Mouse (Mus musculus) cerebellum, adult 18-20 months (tissue): ENCODE results near the gene Srrd.

Experiments
- DNase-seq, 2 experiments: peaks; one replicate each; pipeline ENCODE4 v3.0.0; 2021

Srrd gene

DNA sequence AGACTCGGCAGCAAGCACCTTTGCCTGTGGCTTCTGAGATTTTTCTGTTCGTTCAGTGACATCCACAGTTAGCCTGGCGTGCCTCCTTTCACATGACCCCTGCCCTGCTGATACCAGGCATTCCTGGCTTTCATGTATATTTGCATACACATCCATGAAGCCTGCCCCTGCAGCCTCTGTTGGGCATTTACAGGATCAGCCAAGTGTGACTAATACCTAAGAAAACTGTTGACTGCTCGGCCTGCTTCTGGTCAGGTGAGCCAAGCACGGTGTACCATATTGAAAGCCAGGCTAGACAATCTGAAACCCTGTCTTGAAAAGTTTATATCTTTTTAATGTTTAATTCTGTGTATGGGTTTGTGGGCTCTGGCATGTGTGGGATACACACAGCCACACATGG, 26.4 kb downstream of the Srrd start:
- DNase-seq: no peak

DNA sequence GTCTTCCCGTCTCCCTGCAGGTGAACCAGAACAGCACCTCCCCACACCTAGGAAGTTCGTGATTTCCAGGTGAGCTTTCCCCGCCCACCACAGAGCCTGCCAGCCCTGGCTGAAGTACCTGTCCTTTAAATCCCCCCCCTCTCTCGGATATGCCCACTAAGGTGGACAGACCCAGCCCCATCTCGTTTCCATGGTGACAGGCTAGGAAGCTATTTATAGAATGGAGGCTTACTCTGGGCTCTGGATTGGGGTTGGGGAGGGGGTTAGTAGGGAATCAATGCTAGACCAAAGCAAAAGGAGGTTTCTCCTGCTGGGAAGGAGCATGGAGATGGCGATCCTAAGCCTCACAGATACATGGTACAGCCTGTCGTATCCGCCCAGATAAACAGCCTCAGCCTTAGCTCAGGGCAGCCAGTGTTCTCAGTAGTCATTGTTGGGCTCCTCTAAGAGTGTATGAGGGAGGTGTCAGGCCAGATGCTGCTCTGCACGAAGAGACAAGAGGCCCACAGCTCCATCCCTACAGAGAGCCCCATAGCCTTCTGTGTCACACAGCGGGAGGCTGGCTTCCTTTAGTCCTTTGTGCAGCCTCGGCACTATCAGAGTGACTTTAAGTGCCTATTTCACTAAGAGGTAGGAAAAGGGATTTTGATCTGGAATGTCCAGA, 29.5 kb downstream of the Srrd start:
- DNase-seq: no peak

DNA sequence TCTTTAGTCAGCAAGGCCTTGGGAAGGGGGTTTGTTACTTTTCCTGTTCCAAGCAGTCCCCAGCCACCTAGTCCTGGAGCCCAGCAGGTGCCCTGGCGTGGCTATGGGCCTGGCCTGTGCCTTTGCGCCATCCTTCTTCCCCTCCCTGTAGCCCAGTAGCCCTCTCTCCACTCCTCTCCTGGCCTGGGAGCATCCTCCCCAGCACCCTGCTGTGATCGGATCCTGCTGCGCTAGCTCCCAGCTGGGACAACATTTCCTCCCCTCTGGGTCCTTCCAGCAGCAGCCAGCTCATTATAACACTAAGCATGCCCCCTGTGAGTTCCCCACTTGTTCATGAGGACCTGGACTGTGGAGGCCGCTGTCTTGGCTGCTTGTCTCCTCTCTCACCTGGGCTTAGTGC, 37.0 kb downstream of the Srrd start:
- DNase-seq: no peak

DNA sequence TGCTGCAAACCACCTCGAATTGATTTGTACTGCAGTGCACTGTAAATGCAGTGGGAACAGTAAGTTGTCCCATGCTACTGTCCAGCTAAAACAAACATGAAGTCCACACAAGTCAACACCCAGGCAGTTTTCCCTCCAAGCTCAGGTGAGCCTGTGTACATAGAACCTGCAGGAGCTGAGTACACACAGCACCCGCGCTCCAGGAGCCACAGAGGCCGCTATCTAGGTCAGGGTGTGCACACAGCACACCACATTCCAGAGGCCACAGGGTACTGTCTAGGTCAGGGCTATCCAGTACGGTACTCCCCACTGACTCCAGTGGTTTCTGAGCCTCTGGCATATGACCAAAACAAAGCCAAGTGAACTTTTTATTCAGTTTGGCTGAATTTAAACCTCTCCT, 40.5 kb downstream of the Srrd start:
- no peak for DNase-seq

DNA sequence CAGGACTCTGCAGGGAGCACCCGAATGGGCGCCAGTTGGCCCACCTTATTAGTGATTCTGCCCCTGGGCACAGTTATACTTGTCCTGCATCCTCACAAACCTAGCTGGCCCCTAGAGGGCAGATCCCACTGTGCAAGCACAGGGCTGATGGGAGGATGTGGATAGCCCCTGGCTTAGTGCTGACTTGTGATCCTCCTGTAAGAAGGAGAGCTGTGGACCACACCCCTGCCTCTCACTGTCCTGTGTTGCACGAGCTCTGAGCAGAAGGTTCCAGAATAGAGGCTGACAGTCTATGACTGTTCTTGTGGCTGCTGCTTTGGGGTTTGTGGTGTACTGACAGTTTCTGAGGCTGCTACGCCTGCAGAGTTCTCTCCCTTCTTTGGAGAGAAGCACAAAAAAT, 41.1 kb downstream of the Srrd start:
- no peak for DNase-seq

DNA sequence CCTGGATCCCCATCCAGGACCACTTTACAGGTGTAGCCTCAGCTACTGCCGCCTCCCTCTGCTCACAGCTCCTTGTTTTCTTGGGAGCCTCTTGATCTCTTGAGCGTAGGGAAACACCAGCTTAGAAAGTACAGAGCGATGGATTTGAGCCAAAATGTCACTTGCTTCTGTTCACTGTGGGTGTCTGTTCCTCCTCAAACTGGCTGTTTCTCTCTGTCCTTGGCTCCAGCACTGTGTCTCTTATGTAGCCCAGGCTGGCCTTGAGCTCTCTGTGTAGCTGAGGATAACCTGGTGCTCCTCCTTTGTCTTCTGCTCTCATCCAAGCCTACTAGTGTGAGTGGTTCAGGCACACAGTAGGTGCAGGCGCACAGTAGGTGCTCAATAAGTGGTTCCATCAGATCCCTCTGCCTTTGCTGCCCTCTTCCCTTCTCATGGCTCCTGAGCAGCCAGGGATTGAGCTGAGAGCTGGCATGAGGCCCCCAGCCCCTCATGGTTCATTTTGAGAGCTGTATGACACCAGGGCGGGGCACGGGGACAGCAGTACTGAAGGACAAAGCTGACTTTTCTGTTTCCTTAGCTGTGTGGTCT, 42.0 kb downstream of the Srrd start:
- DNase-seq: no peak

DNA sequence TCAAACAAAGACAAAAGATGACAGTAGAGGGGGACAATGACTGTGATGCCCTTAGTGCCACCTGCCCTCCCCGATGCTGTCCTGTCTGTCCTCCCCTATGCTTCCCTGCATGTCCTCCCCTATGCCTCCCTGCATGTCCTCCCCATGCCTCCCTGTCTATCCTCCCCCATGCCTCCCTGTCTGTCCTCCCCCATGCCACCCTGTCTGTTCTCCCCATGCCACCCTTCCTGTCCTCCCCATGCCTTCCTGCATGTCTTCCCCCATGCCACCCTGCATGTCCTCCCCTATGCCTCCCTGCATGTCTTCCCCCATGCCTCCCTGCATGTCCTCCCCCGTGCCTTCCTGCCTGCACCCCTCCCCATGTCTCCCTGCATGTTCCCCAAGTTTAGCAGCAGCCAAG, 42.7 kb downstream of the Srrd start:
- DNase-seq: no peak

DNA sequence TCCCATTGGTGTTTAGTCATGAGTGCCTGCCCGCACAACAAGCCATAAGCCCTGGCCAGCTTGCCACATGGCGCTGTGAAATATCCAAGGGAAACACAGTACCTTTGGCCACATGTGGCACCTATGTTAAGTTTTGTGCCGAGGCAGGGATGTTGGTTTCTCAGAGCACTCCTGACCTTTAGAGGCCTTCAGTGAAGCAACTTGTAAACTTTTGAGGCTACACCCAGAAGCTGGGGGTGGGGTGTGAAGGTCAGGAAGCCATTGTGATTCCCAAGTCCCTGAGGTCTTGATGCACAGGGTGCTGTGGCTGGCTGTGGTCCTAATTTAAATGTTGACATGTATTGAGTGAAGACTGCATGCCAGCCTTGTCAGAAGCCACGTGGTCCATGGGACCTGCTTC, 43.4 kb downstream of the Srrd start:
- DNase-seq: no peak

DNA sequence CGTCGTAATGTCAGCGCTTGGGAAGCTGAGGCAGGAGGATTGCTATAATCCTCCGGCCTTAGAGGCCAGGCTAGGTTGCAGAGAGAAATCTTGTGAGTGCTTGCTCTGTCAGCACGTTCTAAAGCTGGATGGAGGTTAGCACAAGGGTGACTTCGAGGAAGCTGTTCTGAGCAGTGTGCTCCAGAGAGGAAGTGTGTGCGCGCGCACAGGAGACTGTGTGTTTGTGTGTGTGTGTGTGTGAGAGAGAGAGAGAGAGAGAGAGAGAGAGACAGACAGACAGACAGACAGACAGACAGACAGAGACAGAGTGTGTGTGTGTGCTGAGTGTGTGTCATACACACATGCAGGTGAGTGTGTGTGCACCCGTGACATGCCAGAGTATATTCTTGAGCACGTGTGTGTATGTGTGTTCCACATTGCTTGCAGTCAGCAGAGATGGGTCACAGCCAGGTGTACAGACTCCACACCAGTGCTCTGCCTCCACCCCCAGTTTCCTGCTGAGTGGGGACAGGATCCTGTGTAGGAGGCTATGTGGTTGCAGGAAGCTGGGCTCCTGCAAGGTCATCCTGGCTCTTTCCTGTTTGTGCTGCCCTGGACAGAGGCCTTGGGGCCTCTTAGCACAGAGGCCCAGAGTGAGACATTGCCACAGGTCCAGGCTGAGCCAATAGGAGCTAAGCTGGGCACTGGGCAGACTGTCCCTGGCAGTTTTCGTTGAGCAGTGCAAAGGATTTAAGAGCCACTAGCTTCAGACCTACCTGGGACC, 44.4 kb downstream of the Srrd start:
- DNase-seq: no peak

DNA sequence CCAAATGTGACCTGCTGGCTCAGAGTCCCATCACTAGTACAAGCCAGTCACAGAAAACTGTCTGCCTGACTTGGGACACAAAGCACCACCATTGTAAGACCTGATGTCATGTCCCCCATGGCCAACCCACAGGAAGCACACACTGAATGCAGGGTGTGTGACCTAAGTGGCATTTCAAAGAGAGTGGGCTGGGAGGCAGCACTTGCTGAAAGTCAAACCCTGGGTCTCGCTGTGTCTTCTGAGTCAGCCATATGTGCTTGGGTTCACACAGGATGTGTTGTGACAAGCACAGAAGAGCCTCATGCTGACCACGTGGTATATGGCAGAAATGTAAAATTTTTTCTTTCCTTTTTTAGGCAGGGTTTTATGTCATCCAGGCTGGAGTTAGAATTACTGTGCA, 45.6 kb downstream of the Srrd start:
- DNase-seq: no peak

DNA sequence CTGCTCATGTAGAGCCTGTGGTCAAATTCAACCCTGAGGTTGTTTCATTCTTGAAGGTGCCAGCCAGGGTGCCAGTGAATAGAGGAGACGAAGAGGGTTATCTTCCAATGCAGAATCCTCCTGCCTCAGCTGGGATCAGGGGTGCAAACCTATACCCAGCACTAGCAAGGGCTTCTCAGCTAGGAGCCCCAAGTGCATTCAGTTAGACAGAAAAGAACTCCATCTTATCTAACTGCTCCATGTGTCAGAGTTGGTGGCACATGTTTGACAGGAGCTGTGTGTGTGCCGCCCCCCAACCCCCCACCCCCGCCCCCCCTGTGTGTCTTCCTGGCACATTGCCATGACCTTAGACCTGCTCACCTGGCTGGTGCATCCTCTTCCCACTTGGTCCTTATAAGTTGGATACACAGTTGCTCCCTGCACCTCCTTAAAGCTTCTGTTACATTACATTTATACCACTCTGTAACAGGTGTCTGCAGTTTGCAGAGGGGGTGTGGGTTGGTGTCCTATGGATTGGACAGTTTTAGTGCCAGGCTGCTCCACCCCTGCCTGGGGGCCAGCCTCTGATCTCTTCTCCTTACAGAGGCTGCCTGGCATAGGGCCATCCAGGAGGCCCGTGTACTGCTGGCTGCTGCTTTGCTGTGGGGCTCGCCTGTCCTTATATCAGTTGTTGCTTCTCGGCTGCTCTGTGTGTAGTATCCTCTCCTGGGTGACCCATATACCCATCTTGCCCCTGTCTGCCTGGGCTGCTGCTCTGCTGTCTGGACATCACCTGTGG, 46.2 kb downstream of the Srrd start:
- DNase-seq: no peak

DNA sequence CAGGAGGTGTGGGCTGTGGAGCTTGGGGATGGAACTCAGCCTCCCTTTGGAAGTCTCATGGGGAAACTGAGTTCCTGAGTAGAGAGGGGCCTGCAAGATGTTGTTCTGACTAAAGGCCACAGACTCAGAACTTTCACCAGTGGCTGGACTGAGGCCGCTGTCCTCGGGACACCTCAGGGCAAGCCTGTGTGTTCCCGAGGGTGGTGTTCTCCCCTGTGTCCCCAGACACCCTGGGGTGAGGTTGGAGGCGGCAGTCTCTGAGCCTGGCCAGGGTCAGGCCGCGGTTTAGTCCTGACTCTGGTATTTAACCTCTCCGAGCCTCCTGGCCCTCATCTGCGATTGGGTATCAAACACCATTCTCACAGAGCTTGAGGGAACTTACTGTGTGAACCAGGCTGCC, 47.3 kb downstream of the Srrd start:
- no peak for DNase-seq

DNA sequence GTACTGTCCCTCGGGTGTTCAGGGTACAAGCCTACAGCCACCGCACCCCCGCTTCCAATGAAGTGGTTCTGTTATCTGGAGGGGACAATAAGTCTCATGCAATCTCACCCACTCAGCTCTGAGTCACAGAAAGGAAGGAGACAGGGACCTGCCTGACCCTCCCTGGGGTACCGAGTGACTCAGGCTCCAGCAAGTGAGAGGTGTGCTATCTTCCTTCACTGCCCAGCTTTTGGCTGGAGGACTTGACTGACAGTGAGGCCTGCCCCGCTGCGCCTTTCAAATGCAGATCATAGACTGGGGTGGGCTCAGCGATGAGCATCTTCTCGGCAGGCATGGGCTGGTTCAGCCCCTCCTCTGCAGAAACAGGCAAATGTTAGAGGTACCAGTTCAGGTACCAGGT, 47.7 kb downstream of the Srrd start:
- DNase-seq: no peak

DNA sequence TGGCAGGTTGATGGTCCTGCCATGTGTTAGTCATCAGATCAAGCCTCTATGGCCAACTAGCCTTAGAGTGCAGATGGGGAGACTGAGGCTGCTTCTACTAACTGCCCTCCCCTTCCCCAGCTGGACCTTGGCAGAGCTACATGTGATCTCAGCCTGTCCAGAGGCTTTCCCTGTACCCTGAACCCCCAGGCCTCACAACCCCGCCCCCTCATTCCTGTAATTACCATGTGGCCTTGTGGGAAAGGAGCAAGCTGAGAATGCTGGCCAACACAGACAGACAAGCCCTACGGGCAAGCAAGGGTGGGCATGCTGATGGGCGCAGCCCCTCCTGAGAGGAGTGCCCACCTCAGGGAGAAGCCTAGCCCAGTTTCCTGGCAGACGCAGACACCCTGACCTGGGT, 48.1 kb downstream of the Srrd start:
- no peak for DNase-seq

DNA sequence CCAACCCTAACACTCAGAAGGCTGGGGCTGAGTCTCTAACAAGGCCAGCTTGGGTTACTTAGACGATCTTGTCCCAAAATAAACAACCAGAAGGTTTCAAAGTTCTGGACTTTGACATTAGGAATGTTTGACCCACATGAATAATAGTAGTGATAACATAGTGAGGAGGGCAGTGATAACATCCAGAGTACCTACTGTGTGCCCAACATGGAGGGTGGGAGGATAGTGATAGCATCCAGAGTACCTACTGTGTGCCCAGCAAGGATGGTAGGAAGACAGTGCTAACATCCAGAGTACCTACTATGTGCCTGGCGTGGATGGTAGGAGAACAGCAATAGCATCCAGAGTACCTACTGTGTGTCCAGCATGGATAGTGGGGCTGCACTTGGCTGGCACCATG, 49.0 kb downstream of the Srrd start:
- DNase-seq: no peak

DNA sequence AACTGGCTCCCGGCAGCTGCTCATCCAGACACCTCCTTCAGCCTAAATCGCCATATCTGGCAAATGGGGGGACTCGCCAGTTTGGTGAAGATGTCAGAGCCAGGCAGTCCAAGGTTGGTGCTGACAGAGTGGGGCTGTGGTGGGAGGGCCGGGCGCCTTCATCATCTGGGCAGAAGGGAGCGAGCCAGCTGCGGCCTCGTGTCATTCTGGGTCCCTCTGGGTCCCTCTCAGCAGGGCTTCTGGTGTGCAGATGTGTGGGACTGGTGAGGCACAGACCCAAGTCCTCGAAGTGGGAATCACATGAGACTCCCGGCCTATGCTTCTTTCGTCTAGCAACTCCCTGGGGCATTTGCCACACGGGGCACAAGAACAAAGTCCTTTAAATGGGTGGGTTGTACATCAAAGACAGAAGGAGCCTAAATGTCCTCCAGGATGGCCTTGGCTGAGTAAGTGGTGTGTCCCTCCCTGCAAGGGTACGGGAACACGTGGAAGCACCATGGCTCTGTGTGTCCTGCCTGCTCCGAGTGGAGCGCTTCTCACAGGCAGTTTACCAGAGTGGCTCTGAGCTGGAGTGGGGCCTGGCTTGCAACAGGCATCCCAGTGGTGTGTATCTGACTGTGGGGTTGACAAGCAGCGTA, 50.4 kb downstream of the Srrd start:
- no peak for DNase-seq

DNA sequence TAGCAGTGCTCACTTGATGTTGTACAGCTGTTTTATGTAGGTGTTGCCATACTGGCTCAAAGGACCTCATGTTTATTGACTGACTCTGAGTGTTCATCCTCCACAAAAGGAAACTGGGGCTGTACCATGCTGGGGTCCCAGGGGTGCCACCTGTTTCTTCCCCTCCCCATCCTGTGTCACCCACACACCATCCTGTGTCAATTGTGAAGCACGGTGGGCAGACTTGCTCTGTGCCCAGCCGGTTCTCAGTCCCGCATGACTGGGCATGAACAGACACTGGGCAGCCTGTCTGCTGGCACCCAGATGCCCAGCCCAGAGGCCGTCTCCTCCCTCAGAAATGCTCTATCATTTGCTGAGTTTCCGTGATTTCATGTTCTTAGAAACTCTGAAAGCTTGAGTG, 51.0 kb downstream of the Srrd start:
- no peak for DNase-seq

DNA sequence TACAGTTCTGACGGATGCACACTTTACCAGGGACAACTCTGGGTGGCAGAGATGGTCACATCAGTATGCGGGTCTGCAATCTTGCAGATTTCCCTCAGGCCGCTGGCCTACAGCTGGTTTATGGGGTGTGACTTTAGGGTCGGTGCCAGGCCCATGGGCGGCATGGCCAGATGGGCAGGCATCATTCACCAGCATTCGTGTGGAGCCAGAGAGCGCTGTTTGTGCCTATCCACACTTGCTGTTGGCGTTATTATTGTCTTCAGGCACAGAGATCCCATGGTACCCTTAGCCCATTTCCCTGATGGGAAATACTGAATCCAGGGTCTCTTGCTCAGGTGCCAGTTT, 52.3 kb downstream of the Srrd start:
- DNase-seq: no peak

DNA sequence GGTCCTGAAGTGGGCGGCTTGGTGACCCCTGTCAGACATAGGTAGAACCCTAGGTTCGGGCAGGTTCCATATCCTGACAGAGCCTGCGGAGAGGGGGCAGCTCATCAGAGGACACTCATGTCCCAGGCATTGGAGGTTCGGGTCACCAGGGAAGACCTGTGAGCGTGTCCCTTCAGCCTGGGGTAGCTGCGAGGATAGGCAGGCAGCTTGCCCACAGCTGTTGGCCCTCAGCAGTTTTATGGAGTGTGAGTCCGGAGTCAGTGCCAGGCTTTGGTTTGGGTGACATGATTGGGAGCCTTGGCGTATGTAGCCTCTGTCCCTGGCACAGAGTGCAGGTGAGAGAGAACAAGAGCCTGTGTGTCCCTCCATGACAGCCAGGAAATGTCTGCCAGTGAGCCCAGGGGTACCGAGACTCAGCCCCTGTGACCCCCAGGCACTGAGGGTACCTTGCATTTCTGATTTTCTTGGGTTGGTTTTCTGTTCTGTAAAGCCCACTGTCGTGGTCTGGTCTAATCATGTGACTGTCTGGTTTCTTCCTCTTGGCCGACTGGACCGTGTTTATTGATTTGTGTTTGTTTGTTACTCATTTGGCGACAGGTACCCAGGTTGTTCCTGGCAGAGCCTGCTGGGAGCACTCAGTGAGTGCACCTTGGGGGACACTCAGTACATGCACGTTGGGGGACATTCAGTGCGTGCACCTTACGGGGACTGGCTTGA, 52.9 kb downstream of the Srrd start:
- DNase-seq: peak in 1 of 2 experiments; percentile 48

DNA sequence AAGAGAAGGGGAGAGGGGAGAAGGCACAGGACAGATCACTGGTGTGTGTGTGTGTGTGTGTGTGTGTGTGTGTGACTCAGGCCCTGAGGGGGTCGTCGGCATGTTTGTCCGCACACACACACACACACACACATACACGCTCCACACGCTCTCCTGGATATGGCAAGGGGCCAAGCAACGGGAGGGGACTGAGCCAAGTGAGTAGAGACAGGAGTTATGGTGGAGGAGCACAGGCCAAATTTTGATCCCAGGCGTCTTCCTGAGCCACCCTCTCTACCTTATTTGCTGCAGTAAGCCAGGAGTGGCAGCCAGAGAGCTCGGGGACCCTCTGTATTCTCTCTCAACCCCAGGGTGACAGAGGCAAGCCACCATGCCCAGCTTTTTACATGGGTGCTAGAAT, 53.6 kb downstream of the Srrd start:
- peak in 1 of 2 experiments; percentile 29 for DNase-seq

DNA sequence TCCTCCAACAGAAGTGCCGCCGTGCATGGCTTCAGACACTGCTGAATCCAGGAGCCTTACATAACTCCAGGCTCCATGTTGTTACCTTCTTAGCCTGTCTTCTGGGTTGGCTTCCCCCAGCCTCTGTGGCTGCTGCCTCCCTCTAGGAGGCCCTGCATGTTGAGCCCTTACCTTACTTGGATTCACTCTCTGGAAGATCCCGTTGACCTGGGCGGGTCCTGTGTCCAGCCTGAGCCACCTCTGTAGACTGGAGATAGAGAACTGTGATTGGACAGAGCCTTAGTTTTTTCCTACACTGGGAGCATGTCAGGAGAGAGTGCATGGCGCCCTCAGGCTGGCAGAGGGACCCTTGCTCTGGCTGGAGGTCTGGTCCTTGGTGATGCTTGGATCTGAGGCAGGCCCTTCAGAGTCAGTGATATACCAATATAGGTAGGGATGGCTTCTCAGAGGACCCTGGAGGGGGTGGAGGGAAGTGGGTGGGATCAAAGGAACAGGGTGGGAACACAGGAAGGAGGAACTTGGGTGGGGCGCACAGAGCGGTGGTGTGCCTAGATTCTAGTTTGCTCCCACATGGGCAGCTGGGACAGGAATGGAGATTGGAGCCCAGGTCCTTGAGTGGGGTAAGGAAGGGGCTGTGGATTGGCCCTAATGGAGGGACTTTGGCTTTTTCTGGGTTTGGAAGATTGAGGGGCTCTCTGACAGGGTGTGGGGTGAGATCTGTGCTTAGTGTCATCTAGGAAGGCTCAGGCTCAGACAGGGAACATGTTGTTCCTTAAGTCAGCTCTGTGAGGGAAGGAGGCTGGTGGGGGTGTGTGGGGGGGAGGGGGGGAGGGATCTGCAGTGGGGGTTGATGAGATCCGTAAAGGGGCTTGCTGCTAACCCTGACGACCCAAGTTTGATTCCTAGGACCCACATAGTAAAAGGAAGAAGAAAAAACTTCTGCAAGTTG, 54.4 kb downstream of the Srrd start:
- DNase-seq: no peak
